Mouse (Mus musculus) lung, adult 2 months (tissue): ENCODE data around the gene Fam57a.

Source experiments
- CTCF ChIP-seq: fragments of 200-500 bp; IDR thresholded peaks from 2 replicates; pipeline ENCODE4 v1.5.1; 2011; ENCODE audit warnings: mild to moderate bottlenecking, low read length, control low read depth; ENCODE audit not compliant: insufficient read depth
- POLR2A ChIP-seq: fragments of 200-500 bp; IDR thresholded peaks from 2 replicates; pipeline ENCODE4 v1.6.1; 2011; ENCODE audit warnings: low read depth, mild to moderate bottlenecking, control low read depth, low read length, borderline replicate concordance; ENCODE audit errors: extremely low read depth

- no peak for TF ChIP-seq CTCF
- TF ChIP-seq POLR2A = peak; percentile 78; the same call in 1 of the 2 replicates
Measured at GRCm38 (mm10) chr11:76201761-76202674, 22.5 kb downstream of the Fam57a start.
